ENCODE assay signal across 28 mouse cellular contexts in genomic region chr1:85776154-85776553, GRCm38 (mm10). TPM values are rescaled to one million over a fixed set of nuclear protein-coding genes. Genes with fewer than 3 reads are reported as not detected.
DNase-seq lines count a peak whose midpoint lies in the region; ATAC-seq and TF ChIP-seq lines count a peak whose summit lies in the region.
"Had no signal": no experiment of that assay in that cellular context is flagged by ENCODE, and none has a peak within 500 bp of the region (broad histone marks: within the 10 kb centered on the region; RNA-seq: fewer than 3 reads in every experiment).

No protein-coding gene starts in this region.

- WGBS in heart, embryonic 11.5 days (ENCODE audit: insufficient replicate concordance) = 45% methylated on average over 10 of the region's 10 CpGs
- WGBS in kidney, embryonic 15.5 days = 49% methylated on average over 10 of the region's 10 CpGs
- 35% methylated on average over 10 of the region's 10 CpGs for WGBS in olfactory bulb, adult 2 months
- 57% methylated on average over 10 of the region's 10 CpGs for WGBS in midbrain, embryonic 11.5 days

- no peaks in the 10 kb centered on the region for H3K36me3 ChIP-seq in heart, embryonic 11.5 days (ENCODE audit: control insufficient read depth, insufficient read depth, low read length)
- H3K36me3 ChIP-seq in kidney, embryonic 15.5 days = no peaks in the 10 kb centered on the region
- H3K36me3 ChIP-seq in midbrain, embryonic 11.5 days (ENCODE audit: control insufficient read depth, insufficient read depth, low read length) = no peaks in the 10 kb centered on the region
- H3K36me3 ChIP-seq: hindbrain, embryonic 13.5 days; limb, embryonic 15.5 days; liver, embryonic 13.5 days; midbrain, embryonic 10.5 days; stomach, embryonic 15.5 days had no signal

- TF ChIP-seq CTCF in olfactory bulb, adult 2 months (IDR thresholded peaks at IDR 0.05; ENCODE audit: insufficient read depth, low read depth, low read length) = no peak

- TF ChIP-seq POLR2A in olfactory bulb, adult 2 months (IDR thresholded peaks at IDR 0.05; ENCODE audit: insufficient read depth, low read depth, low read length) = no peak

- H3K9ac ChIP-seq in heart, embryonic 11.5 days (ENCODE audit: low read depth, low read length) = no peak overlapping the region
- H3K9ac ChIP-seq in kidney, embryonic 15.5 days = no peak overlapping the region
- H3K9ac ChIP-seq in midbrain, embryonic 11.5 days (ENCODE audit: low read length) = no peak overlapping the region
- H3K9ac ChIP-seq: forebrain, embryonic 13.5 days; hindbrain, embryonic 13.5 days; limb, embryonic 15.5 days; liver, embryonic 13.5 days; stomach, embryonic 15.5 days had no signal

- no peaks in the 10 kb centered on the region for H3K9me3 ChIP-seq in heart, embryonic 11.5 days (replicated peaks; ENCODE audit: control insufficient read depth, low read length)
- no peaks in the 10 kb centered on the region for H3K9me3 ChIP-seq in kidney, embryonic 15.5 days (replicated peaks)
- H3K9me3 ChIP-seq in midbrain, embryonic 11.5 days (ENCODE audit: control insufficient read depth, low read length) = no peaks in the 10 kb centered on the region
- H3K9me3 ChIP-seq: forebrain, embryonic 13.5 days; hindbrain, embryonic 13.5 days; limb, embryonic 15.5 days; liver, embryonic 13.5 days; midbrain, embryonic 10.5 days; stomach, embryonic 15.5 days had no signal

- H3K27me3 ChIP-seq in heart, embryonic 11.5 days (ENCODE audit: control insufficient read depth, insufficient read depth, low read length) = no peaks in the 10 kb centered on the region
- H3K27me3 ChIP-seq in kidney, embryonic 15.5 days = no peaks in the 10 kb centered on the region
- H3K27me3 ChIP-seq in midbrain, embryonic 11.5 days (ENCODE audit: control insufficient read depth, insufficient read depth, low read length) = no peaks in the 10 kb centered on the region
- H3K27me3 ChIP-seq: forebrain, embryonic 13.5 days; hindbrain, embryonic 13.5 days; limb, embryonic 15.5 days; liver, embryonic 13.5 days; stomach, embryonic 15.5 days had no signal

- H3K4me3 ChIP-seq in heart, embryonic 11.5 days (ENCODE audit: low read depth, low read length) = no peak overlapping the region
- no peak overlapping the region for H3K4me3 ChIP-seq in kidney, embryonic 15.5 days (replicated peaks)
- no peak overlapping the region for H3K4me3 ChIP-seq in olfactory bulb, adult 2 months (ENCODE audit: insufficient read depth, low read depth, low read length)
- no peak overlapping the region for H3K4me3 ChIP-seq in midbrain, embryonic 11.5 days (ENCODE audit: low read depth, low read length)
- H3K4me3 ChIP-seq: forebrain, embryonic 13.5 days; hindbrain, embryonic 13.5 days; left cerebral cortex, adult 2 months; limb, embryonic 15.5 days; liver, embryonic 13.5 days; midbrain, embryonic 10.5 days; stomach, embryonic 15.5 days had no signal

- no peak for ATAC-seq in heart, embryonic 11.5 days (replicated peaks; ENCODE audit: insufficient number of reproducible peaks, low FRiP score, low TSS enrichment)
- ATAC-seq in kidney, embryonic 15.5 days (replicated peaks; ENCODE audit: low FRiP score) = no peak
- no peak for ATAC-seq in midbrain, embryonic 11.5 days (ENCODE audit: low FRiP score)
- ATAC-seq: CD4-positive, CD25-positive, alpha-beta regulatory T cell, adult 4 months; forebrain, embryonic 13.5 days; intestine, postnatal 0 days; lung, postnatal 0 days had no signal

- H3K27ac ChIP-seq in heart, embryonic 11.5 days (ENCODE audit: low read depth, low read length) = no peak overlapping the region
- no peak overlapping the region for H3K27ac ChIP-seq in kidney, embryonic 15.5 days
- H3K27ac ChIP-seq in olfactory bulb, adult 2 months (ENCODE audit: insufficient read depth, low read depth, low read length) = peak overlapping the region; percentile 55; the same call in 1 of the 2 replicates
- no peak overlapping the region for H3K27ac ChIP-seq in midbrain, embryonic 11.5 days (ENCODE audit: low read depth, low read length)
- H3K27ac ChIP-seq: forebrain, embryonic 13.5 days; hindbrain, embryonic 13.5 days; left cerebral cortex, adult 2 months; limb, embryonic 15.5 days; liver, embryonic 13.5 days; midbrain, embryonic 10.5 days; stomach, embryonic 15.5 days had no signal

- no peaks in the 10 kb centered on the region for H3K4me1 ChIP-seq in heart, embryonic 11.5 days (ENCODE audit: control insufficient read depth, insufficient read depth, low read length)
- no peaks in the 10 kb centered on the region for H3K4me1 ChIP-seq in kidney, embryonic 15.5 days
- peaks cover 16% of the 10 kb centered on the region for H3K4me1 ChIP-seq in olfactory bulb, adult 2 months (ENCODE audit: control insufficient read depth, insufficient read depth, low read length)
- no peaks in the 10 kb centered on the region for H3K4me1 ChIP-seq in midbrain, embryonic 11.5 days (ENCODE audit: control insufficient read depth, insufficient read depth, low read length)
- H3K4me1 ChIP-seq: forebrain, embryonic 13.5 days; hindbrain, embryonic 13.5 days; limb, embryonic 15.5 days; midbrain, embryonic 10.5 days had no signal

- DNase-seq in heart, postnatal 4 days = no peak
- DNase-seq in kidney, postnatal 25 days = no peak
- DNase-seq in thymus, postnatal 14 days = peak; percentile 23
- DNase-seq in thymus, adult 18-20 months = no peak
- no peak for DNase-seq in midbrain, embryonic 11.5 days (ENCODE audit: low spot score, missing footprints)
- DNase-seq: adrenal gland, postnatal 25 days; cerebellum, adult 2 months; cerebellum, postnatal 14 days; gastrocnemius, postnatal 36 days; heart, postnatal 10 days; kidney, adult 9 months; kidney, postnatal 14 days; liver, embryonic 13.5 days; lung, adult 18-20 months; retina, postnatal 1 day; right cerebral cortex, postnatal 14 days had no signal

- peak overlapping the region; percentile 1; the same call in 1 of the 2 replicates for H3K4me2 ChIP-seq in heart, embryonic 11.5 days
- H3K4me2 ChIP-seq in kidney, embryonic 15.5 days = 0 out of 2 replicates have a peak overlapping the region, but pooled peaks have one; percentile 27
- no peak overlapping the region for H3K4me2 ChIP-seq in midbrain, embryonic 11.5 days
- H3K4me2 ChIP-seq: forebrain, embryonic 13.5 days; hindbrain, embryonic 13.5 days; limb, embryonic 15.5 days; liver, embryonic 13.5 days; stomach, embryonic 15.5 days had no signal

RNA-seq across cellular contexts. Expression of gene A630001G21Rik, which starts 2.3 kb away (rescaled TPM):
- 1.4 and 1.8 TPM in 2 replicates for polyA plus RNA-seq in heart, embryonic 11.5 days (2014; fragmentation: Nextera tagmentation; extraction: Ambion mirVana)
- under 1 TPM; 0.54 to 0.88 TPM for total RNA-seq in heart, postnatal 4 days (2021)
- polyA plus RNA-seq in kidney, embryonic 15.5 days (2015; fragmentation: Nextera tagmentation; extraction: Ambion mirVana) = 0.72 and 1.1 TPM in 2 replicates
- not detected in 2 replicates for polyA plus RNA-seq in olfactory bulb, adult 2 months (2012; ENCODE audit: insufficient read depth, insufficient read length, low replicate concordance, missing spikeins)
- polyA plus RNA-seq in midbrain, embryonic 11.5 days (2014; fragmentation: Nextera tagmentation; extraction: Ambion mirVana) = 1.1 and 1.2 TPM in 2 replicates
- total RNA-seq: left cerebral cortex, adult 2 months had no signal

RNA-seq across cellular contexts. Expression of gene Cab39, which starts 17.1 kb away (rescaled TPM):
- polyA plus RNA-seq in heart, embryonic 11.5 days (2014; fragmentation: Nextera tagmentation; extraction: Ambion mirVana) = 32.8 and 35.7 TPM in 2 replicates
- 100 to 1,000 TPM in 1 of 2 experiments, 10 to 100 TPM in 1; 90.7 to 102 TPM for total RNA-seq in heart, postnatal 4 days (2021)
- 28.0 and 30.2 TPM in 2 replicates for polyA plus RNA-seq in kidney, embryonic 15.5 days (2015; fragmentation: Nextera tagmentation; extraction: Ambion mirVana)
- 256 TPM in 1 of 2 replicates, not detected in the other for polyA plus RNA-seq in olfactory bulb, adult 2 months (2012; ENCODE audit: insufficient read depth, insufficient read length, low replicate concordance, missing spikeins)
- 68.0 and 69.0 TPM in 2 replicates for polyA plus RNA-seq in midbrain, embryonic 11.5 days (2014; fragmentation: Nextera tagmentation; extraction: Ambion mirVana)
